Mouse (Mus musculus): ENCODE measurements at regions not wholly inside any gene's neighbourhood (a gene's known extent, or its start where the extent isn't known, plus 50 kb on each side); places are given as distances from the start of the nearest gene placed in this dataset.

DNA sequence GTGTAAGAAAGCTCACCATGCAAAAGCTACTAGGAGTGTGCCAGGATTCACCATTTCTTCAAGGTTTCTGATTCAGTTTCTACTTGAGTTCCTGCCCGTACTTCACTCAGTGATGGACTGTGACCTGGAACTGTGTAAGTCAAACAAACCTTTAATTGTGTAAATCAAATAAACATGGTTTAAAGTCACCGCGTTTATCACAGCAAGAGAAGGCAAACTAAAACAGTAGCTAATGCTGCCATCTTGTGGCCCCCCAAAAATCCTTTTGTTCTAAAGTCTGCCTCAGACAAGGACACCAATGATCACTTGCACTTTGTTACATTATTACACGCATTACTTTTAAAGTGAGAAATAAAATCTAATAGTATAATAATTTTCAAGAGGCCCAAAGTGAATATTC lies 63.6 kb upstream of the Dcx start:
- Histone ChIP-seq H3K27ac (no peak overlapping the region), H3K9ac (no peak overlapping the region), H3K36me3 (no peaks in the 10 kb centered on the region), H3K4me1 (no peaks in the 10 kb centered on the region), H3K4me2 (replicated peaks) (no peak overlapping the region), H3K4me3 (no peak overlapping the region), H3K27me3 (replicated peaks) (no peaks in the 10 kb centered on the region), H3K9me3 (no peaks in the 10 kb centered on the region)
- peak; percentile 13; the same call in 1 of the 2 replicates for ATAC-seq (ENCODE audit: low FRiP score, low read depth)
- 34% methylated on average over 4 of the region's 4 CpGs for WGBS

Measured in neural tube, embryonic 12.5 days (tissue).